Mouse (Mus musculus): ENCODE measurements around the gene Them7.

DNA sequence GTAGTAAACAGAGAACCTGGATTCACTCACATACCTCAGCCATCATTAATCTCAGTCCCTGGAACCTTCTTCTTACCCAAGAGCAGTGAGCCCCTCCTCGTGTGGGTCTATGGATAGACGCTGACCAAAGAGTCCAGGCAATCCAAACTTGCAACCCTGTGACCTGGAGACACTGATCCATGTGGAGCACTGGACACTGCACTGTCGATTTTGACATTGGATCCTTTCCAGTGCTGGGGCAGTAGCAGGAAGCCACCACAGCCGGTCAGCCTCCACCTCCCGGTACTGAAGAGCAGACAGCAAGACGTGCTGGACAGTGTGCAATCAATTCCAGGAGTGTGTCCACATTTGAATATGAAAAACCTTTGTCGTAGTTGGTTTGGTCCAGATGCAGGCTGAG, 13.3 kb downstream of the Them7 start:
- TF ChIP-seq CTCF (IDR thresholded peaks at IDR 0.05; ENCODE audit: low read depth, low read length) (no peak), TAL1 (conservative IDR thresholded peaks at IDR 0.05; ENCODE audit: low read depth, low read length) (no peak)
